Mouse (Mus musculus): Measurements from ENCODE around the gene Setd4.

GRCm38 (mm10) chr16:93581125-93581524 is 22.7 kb downstream of the Setd4 start:
- TF ChIP-seq CTCF (IDR thresholded peaks at IDR 0.05; ENCODE audit: low read depth): no peak
- TF ChIP-seq EP300 (IDR thresholded peaks at IDR 0.05; ENCODE audit: low read depth): no peak

Measured in liver, postnatal 0 days (tissue).